Mouse (Mus musculus): ENCODE results near the gene Bpifb9b. TPM values are rescaled to one million over a fixed set of nuclear protein-coding genes. Genes with fewer than 3 reads are reported as not detected.
A peak's percentile ranks its signal among the peaks of the same experiment; 100 is the strongest.
"Not testable (repeated sequence)": the region's sequence is repeated elsewhere in the genome, so short reads cannot be mapped to it uniquely, and the experiment has no call there.

The Bpifb9b gene
- total RNA-seq (2021): not detected
- long read RNA-seq, experiment 1: 0 reads
- long read RNA-seq, experiment 2: 0 reads

DNA sequence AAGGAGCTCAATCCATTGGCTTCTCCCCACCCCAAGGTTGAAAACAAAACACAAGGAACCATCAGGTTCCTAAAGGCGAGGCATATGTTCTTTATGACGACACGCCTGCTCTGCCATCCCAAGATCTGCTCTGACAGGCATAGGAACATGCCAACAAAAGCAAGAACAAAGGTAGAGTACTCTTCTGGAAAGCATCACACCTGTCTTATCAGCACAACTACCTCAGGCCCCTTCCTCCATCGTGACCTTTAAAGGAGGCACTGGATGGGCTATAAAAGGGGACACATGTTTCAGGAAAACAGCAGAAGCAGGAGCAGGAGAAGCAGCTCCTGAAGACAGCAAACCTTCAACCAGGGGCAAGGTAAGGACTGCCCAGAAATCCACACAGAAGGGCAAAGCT is at the start of gene Bpifb9b:
Gene Bpifb9b, plus strand, starts transcription at position 301 of the 400 bp plus-strand sequence.
- DNase-seq (ENCODE audit: low spot score in 2 of 2): not testable (repeated sequence)

DNA sequence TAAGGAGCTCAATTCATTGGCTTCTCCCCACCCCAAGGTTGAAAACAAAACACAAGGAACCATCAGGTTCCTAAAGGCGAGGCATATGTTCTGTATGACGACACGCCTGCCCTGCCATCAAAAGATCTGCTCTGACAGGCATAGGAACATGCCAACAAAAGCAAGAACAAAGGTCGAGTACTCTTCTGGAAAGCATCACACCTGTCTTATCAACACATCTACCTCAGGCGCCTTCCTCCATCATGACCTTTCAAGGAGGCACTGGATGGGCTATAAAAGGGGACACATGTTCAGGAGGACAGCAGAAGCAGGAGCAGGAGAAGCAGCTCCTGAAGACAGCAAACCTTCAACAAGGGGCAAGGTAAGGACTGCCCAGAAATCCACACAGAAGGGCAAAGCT is 49.5 kb upstream of the Bpifb9b start, which contains the start of gene Bpifb9a:
Gene Bpifb9a, plus strand, starts transcription at position 301 of the 400 bp plus-strand sequence.
- DNase-seq (ENCODE audit: low spot score in 2 of 2): not testable (repeated sequence)

DNA sequence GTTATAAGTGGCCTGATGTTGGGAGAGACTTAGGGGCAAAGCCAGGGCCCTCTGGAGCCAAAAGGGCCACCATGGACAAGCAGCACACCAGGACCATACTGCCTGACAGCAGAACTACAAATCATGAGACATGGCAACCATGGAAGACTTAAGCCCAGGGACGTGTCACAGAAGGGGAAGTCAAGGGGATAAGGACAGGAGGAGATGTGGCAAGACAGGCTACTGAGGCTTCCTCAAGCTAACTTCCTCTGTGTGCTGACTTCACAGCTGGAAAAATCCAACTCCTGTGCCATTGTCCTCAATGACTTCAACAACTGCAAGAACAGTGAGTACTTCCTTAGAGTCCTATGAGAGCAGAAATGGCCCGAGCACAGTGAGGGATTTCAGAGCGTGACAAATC is 42.6 kb upstream of the Bpifb9b start:
- not testable (repeated sequence) for DNase-seq (ENCODE audit: low spot score in 2 of 2)

DNA sequence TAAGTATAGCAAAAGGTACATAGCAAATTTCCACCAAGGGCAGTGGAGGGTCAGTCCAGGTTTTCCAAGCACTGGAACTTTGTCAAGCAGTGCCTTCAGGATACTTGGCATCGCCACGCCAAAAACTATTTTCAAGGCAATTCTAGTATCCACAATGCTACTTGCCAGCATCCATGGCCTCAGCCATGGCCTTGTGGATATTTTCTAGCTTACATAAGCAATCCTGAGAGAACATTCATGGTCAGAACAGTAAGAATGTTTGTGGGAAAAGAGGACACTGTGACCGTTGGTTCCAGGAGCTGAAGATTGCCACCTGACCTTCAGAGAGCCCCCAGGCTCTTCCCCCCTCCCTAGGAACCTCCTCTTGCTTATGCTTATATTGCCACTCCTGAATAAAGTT is 15.2 kb upstream of the Bpifb9b start:
- DNase-seq (ENCODE audit: low spot score in 2 of 2): not testable (repeated sequence)

DNA sequence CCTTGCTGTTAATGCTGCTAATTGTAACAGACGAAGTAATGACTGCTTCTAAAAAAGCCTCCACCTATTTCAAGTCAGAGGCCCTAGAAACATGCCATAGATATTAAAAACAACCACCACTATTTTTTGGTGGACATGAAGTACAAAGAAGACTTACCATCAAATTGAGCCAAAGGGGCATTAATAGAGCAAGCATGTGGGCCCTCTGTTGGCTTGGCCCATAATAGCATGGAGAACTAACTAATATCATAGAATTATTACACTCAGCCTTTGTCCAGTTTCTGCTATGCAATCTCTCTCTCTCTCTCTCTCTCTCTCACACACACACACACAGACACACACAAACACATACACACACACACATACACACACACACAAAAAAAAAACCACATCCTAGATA is 14.2 kb upstream of the Bpifb9b start:
- no peak for DNase-seq (ENCODE audit: low spot score in 2 of 2)

DNA sequence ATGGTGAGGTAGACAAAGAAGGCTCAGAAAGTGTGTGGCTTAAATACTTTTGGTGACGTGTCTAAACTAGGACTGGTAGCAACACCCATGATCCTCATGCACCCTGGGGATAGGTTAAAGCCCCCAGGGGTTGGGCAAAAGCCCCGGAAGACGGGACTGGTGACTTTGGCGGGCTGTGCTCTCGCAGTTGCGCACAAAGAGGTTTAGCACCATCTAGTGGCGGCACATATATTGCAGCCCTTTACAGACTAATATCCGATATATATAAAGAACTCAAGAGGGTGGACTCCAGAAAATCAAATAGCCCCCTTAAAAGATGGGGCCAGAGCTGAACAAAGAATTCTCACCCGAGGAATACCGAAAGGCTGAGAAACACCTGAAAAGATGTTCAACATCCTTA is 12.3 kb upstream of the Bpifb9b start:
- peak; percentile 21 to 29 for DNase-seq (ENCODE audit: low spot score in 2 of 2)

DNA sequence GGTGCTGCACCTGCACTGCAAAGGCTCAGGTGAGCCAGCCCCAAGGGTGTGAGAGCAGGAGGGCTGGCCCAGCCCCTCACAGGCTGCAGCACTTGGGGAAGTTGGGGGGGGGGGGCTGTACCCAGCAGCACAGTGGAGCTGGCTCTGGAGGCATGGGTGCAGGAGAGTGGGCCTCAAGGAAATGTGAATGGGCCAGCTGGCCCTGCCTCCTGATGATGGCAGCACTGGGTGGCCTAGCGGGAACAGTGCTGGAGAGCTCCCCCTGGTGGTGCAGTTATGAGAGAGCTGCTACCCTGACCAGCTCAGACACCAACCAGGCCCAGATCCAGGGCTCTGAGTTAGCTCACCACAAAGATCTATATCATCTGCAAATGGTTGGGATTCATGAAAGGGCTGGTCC is 6.5 kb upstream of the Bpifb9b start:
- peak; percentile 39 to 54 for DNase-seq (ENCODE audit: low spot score in 2 of 2)

DNA sequence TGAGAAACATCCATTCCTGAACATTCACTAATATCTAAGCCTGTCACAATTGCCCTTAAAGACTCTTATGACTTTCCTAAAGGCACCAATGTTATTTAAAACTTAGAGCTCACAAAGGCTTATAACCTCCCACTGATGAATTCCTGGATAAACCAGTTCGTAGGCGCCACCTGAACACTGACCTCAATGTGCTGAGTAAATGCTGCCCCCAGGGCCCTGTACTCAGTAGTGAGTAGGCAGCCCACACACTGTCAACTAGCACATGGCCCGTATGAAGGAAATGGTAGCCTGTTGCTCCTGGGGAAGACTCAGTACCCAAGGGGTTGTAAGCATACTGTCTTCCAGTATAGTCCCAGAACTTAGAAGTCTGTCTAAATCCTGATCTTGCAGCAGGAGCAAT is 5.3 kb upstream of the Bpifb9b start:
- no peak for DNase-seq (ENCODE audit: low spot score in 2 of 2)

DNA sequence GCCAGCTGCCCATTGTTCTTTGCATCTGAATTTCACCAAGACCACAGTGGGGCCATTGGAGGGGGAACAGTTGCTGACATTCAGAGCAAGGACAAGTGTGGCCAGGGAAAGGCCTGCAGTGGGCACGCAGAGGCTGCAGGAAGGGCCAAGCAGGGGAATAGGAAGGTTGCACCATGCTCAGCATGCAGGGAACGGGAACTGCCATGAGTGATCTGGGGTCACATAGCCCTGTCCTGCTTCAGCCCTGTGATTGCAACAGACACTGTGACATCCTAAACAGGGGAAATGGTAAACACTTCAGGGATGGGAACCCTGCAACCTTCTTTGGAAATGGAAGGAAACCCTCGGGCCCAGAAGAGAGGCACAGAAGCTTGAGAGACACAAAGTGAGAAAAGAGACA is 2.4 kb upstream of the Bpifb9b start:
- not testable (repeated sequence) for DNase-seq (ENCODE audit: low spot score in 2 of 2)

DNA sequence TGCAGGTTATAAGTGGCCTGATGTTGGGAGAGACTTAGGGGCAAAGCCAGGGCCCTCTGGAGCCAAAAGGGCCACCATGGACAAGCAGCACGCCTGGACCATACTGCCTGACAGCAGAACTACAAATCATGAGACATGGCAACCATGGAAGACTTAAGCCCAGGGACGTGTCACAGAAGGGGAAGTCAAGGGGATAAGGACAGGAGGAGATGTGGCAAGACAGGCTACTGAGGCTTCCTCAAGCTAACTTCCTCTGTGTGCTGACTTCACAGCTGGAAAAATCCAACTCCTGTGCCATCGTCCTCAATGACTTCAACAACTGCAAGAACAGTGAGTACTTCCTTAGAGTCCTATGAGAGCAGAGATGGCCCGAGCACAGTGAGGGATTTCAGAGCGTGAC is 6.7 kb downstream of the Bpifb9b start:
- DNase-seq (ENCODE audit: low spot score in 2 of 2): not testable (repeated sequence)

DNA sequence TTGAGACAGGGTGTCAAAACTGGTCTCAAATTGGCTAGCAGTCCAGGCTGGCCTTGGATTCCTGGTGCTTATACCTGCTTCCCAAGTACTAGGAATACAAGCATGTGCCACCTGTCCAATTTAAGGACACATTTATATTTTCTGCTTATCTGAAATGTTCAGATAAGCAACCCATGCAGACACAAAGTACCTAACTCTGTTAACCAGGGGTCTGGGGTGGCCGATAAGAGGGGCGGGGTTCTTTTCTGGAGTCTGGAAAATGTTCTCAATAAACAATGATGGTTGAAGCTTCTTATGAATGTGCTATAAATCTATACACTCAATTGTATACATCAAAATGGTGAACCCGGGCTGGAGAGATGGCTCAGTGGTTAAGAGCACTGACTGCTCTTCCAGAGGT is 19.8 kb downstream of the Bpifb9b start:
- DNase-seq (ENCODE audit: low spot score in 2 of 2): no peak

DNA sequence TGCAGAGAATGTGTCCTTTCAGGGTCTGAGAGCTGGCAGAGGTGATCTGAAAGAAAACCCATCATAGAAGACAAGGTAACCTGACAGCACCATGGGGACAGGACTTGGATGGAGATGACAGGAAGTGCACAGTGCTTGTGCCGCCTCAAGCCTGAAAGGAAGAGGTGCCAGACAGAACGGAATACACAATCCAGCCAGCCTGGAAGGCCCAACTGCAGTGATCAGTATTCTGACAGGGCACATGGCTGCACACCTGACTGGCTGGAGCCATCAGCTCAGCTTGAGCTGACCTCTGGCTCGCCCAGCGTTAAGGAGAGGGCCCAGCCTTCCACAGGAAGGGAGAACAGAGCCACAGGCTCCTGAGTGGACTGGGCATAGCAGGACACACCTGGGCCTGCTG is 28.5 kb downstream of the Bpifb9b start:
- no peak for DNase-seq (ENCODE audit: low spot score in 2 of 2)

DNA sequence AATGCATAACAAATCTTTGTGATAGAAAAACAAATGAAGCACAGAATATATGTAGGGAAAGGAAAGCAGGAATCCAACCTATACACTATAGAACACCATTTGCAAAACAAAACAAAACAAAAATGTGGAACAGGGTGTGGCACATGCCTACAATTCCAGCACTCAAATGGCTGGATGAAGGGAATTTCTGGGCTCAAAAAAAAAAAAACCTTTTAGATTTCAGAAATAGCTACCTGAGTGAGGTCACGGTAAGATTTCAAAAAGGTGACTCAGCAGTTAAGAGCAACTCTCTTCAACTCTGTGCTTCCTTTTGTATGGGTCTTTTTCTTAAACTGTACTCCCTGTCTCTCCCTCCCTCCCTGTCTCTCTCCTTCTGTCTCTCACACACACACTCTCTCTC is 31.1 kb downstream of the Bpifb9b start:
- no peak for DNase-seq (ENCODE audit: low spot score in 2 of 2)

DNA sequence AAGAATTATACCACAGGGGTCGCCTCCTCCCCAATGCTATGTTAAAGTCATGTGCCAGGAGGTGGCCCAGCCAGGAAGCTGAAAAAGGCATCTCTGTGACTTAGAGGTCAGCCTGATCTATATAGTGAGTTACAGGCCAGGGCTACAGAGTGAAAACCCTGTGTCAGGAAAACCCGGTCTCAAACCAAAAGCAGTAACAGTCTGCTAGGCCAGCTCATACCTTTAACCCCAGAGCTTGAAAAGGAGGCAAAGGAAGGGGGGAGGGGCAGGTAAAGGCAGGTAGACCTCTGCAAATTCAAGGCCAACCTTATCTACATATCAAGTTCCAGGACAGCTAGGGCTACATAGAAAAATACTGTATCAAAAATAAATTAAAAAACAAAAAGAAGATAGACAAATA is 32.3 kb downstream of the Bpifb9b start:
- no peak for DNase-seq (ENCODE audit: low spot score in 2 of 2)

DNA sequence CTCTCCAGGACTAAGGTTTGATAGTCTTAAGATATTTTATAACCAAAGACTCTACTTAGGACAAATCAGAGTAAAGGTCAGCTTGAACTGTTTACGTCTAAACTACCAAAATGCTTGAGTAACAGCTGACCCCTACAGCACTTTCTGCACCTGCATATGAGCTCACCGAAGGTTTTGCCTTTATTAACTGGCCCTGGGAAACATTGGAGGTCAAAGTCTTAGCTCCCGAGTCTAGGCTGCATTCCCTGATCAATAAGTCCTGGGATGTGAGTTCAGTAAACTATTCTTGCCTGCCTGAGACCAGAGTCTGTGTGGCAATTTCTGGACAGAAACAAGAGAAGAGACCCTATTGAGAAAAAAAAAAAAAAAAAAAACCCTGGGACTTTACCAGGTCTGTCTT is 41.1 kb downstream of the Bpifb9b start:
- no peak for DNase-seq (ENCODE audit: low spot score in 2 of 2)

DNA sequence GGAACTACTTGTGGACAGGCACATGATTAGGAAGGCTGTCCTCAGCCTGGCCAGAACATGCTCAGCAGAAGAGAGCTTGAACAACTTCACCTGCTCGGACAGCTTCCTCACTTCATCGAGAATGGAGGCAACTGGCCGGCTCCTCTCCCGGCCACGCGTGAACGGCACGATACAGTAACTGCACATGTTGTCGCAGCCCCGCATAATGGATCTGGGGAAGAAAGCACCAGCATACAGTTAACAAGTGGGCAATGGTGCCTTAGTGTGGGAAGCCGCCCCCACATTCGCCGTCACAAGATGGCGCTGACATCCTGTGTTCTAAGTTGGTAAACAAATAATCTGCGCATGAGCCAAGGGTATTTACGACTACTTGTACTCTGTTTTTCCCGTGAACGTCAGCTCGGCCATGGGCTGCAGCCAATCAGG is 47.0 kb downstream of the Bpifb9b start:
- not testable (repeated sequence) for DNase-seq (ENCODE audit: low spot score in 2 of 2)

DNA sequence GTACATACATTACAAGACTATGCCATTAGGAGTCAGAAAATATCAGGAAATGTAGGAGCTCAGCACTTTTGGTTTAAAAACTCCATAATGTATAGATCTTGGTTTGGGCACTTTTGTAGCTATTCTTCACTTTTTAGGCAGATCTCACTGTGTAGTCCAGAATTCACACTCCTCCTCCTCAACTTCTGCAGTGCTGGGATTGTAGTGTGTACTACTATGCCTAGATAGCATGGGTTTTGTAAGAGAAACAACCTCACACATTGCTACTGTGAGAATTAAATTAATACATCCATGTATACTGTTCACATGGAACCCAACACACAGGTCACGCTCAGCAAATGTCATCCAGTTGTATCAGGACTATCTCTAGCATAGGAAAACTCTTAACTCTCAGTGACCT is 60.5 kb downstream of the Bpifb9b start:
- DNase-seq (ENCODE audit: low spot score in 2 of 2): no peak

Other genes with a start within 250 kb of the Bpifb9b start
- not detected for gene Bpifa3, start 176.9 kb upstream of the Bpifb9b start, total RNA-seq (2021)
- gene Bpifa1, start 164.3 kb upstream of the Bpifb9b start, total RNA-seq (2021): not detected
- gene Bpifa5, start 144.6 kb upstream of the Bpifb9b start, total RNA-seq (2021): not detected
- gene Bpifb1, start 116.4 kb upstream of the Bpifb9b start, total RNA-seq (2021): under 1 TPM; 0.48 to 0.71 TPM
- gene Bpifb5, start 83.5 kb upstream of the Bpifb9b start, total RNA-seq (2021): not detected
- gene Bpifb9a, start 49.4 kb upstream of the Bpifb9b start, total RNA-seq (2021): not detected
- gene Cdk5rap1, start 65.8 kb downstream of the Bpifb9b start, total RNA-seq (2021): 10 to 100 TPM; 14.4 to 16.0 TPM
- 10 to 100 TPM; 43.6 to 47.1 TPM for gene Snta1, start 100.9 kb downstream of the Bpifb9b start, total RNA-seq (2021)
- gene Cbfa2t2, start 129.3 kb downstream of the Bpifb9b start, total RNA-seq (2021): 10 to 100 TPM; 43.3 to 50.4 TPM
- 1 to 10 TPM; 1.0 to 1.4 TPM for gene 1700003F12Rik, start 239.9 kb downstream of the Bpifb9b start, total RNA-seq (2021)
- not detected for gene Actl10, start 244.5 kb downstream of the Bpifb9b start, total RNA-seq (2021)

Data from layer of hippocampus, postnatal 14 days (tissue).